Mouse (Mus musculus) liver, adult 2 months (tissue): Measurements from ENCODE around the gene Snrk.

ENCODE experiments used
- CTCF ChIP-seq: fragments of 200-500 bp; IDR thresholded peaks from 2 replicates; pipeline ENCODE4 v1.5.1; 2011; ENCODE audit warnings: low read depth, low read length, control low read depth
- POLR2A ChIP-seq: fragments of 200-500 bp; IDR thresholded peaks from 2 replicates; pipeline ENCODE4 v1.6.1; 2011; ENCODE audit warnings: low read length, control low read depth; ENCODE audit not compliant: insufficient read depth; ENCODE audit errors: extremely low read depth

GRCm38 (mm10) chr9:122152063-122152462, 35.0 kb downstream of the Snrk start:
- TF ChIP-seq CTCF (no peak), POLR2A (no peak)
